Mouse (Mus musculus): ENCODE measurements at regions not wholly inside any gene's neighbourhood (a gene's known extent, or its start where the extent isn't known, plus 50 kb on each side); places are given as distances from the start of the nearest gene placed in this dataset.

DNA sequence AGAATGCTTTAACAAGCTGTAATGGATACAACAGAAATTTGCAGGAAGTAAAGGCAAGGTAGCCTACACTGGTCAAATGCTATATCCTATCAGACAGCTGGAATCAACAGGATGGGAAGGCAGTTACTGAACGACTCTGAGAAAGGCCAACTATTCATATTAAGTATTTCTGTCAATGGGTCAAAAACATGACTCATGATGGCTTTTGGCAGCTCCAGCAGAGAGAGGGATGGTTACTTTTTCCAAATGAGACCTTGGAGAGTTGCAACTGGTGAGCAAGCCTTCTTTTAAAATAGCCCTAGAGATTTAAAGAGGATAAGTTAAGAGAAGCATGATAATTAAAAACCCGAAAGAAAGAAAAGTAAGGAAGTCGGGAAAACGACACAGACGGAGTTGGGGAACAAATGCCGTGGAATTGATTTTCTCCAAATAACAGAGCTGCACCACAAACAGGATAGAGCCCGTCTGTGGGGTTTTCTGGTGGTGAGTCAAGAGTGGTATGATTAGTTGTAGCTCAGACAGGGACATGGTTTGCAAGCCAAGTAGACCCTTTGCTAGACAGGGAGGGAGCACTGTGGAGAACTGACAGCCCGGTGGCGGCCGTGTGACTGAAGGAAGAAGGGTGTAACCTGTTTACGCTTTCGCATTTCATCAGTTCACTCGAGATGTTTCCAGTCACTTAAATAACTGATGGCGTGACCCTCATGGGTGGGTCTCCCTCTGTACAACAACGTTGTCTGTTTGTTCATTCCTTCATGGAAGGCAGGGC is 3638.1 kb upstream of the Gm7489 start:
- DNase-seq (ENCODE audit: low spot score in 2 of 2), result no peak

GRCm38 (mm10) chr15:50260057-50260456 is 3624.6 kb upstream of the Gm7489 start:
- no peak for DNase-seq (ENCODE audit: low spot score in 2 of 2)

GRCm38 (mm10) chr15:50261245-50261872 is 3623.3 kb upstream of the Gm7489 start:
- peak; percentile 42 to 83 for DNase-seq (ENCODE audit: low spot score in 2 of 2)

GRCm38 (mm10) chr15:50267542-50267941 is 3617.2 kb upstream of the Gm7489 start:
- DNase-seq (ENCODE audit: low spot score in 2 of 2), result no peak

GRCm38 (mm10) chr15:50271646-50272045 is 3613.1 kb upstream of the Gm7489 start:
- DNase-seq (ENCODE audit: low spot score in 2 of 2), result no peak

- no peak for DNase-seq (ENCODE audit: low spot score in 2 of 2)
Measured at GRCm38 (mm10) chr15:50282576-50282975, 3602.1 kb upstream of the Gm7489 start.

- DNase-seq (ENCODE audit: low spot score in 2 of 2), result no peak
Measured at GRCm38 (mm10) chr15:50283491-50283890, 3601.2 kb upstream of the Gm7489 start.

GRCm38 (mm10) chr15:50301831-50302230 is 3582.9 kb upstream of the Gm7489 start:
- DNase-seq (ENCODE audit: low spot score in 2 of 2), result no peak

GRCm38 (mm10) chr15:50304085-50304484 is 3580.6 kb upstream of the Gm7489 start:
- DNase-seq (ENCODE audit: low spot score in 2 of 2), result no peak

GRCm38 (mm10) chr15:50320796-50321195 is 3563.9 kb upstream of the Gm7489 start:
- DNase-seq (ENCODE audit: low spot score in 2 of 2), result peak in 1 of 2 experiments; percentile 9

GRCm38 (mm10) chr15:50345536-50345935 is 3539.2 kb upstream of the Gm7489 start:
- no peak for DNase-seq (ENCODE audit: low spot score in 2 of 2)

DNA sequence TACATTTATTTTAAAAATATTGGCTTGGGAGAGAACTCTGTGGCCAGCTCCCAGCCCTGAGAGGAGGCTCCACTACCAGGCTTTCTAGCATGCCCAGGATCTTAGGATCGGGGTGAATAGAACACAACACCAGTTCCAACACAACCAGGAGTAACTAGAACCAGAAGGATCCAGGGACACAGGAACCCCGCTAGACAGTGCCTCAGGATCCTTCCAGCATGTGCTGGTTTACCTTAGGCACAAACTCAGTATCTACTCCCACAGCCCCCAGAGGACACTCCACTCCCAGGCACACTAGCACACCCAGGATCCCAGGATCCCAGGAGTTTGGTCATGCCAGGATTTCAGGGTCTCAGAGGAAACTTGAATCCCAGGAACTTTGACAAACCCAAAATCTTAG is 3537.8 kb upstream of the Gm7489 start:
- DNase-seq (ENCODE audit: low spot score in 2 of 2), result no peak

DNA sequence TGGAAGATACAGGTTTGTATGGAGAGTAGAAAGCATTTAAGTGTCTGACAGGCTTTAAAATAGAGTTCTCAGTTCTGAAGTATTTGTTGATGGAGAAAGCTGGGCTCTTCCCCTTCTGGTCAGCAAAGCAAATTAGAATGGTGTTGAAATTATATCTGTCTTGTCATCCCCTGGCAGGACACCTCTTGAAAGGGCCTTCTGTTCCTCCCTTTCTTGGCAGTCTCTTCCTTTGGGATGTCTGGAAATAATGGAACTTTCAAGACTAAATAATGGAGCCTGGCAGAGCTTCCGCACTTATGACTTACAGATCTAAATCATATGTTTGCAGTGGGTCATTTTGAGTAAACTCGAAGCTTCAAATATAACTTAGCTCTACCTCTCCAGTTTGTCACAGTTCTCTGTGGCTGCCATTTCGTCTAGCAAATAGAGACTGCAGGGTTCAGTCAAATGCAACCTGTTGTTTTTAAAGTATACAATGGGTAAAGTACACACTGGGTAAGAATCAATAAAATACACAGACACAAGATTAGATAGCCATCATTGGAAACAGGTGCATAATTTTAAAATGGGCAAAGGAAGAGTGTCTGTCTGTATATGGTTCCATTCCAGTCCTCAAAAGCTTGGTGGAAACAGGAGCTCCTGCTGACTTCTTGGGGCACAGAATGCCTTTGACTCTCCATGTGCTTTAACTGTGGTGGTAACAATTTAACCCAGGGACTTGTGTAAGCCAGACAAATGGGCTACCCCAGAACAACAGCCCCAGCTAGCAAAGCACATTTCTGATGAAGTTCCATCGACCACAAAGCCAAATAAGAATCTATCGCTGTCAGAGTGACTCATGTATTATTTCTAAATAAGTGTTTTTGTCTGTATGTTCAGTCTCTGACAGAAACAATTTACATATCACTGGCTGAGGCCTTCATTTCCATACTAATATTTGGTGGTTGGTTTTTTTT is 3524.4 kb upstream of the Gm7489 start:
- DNase-seq (ENCODE audit: low spot score in 2 of 2), result no peak

DNA sequence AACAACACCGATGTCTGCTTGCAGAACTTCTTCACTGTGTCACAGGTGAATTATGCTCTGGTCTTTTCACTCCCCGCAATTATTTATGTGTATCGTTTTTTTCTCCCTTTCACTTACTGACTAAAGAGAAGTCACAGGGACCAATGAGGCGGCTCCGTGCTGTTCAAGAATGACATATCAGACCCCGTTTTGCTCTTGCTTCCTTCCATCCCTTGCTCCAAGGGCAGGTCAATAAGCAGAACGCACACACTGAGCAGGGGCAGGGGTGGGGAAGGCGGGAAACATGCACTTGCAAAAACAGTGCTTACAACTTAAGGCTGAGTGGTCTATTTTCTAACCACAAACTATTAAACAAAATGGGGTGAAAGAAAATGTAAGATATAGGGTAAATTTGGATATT is 3523.4 kb upstream of the Gm7489 start:
- DNase-seq (ENCODE audit: low spot score in 2 of 2), result no peak

GRCm38 (mm10) chr15:50361751-50362507 is 3522.8 kb upstream of the Gm7489 start:
- no peak for DNase-seq (ENCODE audit: low spot score in 2 of 2)

DNA sequence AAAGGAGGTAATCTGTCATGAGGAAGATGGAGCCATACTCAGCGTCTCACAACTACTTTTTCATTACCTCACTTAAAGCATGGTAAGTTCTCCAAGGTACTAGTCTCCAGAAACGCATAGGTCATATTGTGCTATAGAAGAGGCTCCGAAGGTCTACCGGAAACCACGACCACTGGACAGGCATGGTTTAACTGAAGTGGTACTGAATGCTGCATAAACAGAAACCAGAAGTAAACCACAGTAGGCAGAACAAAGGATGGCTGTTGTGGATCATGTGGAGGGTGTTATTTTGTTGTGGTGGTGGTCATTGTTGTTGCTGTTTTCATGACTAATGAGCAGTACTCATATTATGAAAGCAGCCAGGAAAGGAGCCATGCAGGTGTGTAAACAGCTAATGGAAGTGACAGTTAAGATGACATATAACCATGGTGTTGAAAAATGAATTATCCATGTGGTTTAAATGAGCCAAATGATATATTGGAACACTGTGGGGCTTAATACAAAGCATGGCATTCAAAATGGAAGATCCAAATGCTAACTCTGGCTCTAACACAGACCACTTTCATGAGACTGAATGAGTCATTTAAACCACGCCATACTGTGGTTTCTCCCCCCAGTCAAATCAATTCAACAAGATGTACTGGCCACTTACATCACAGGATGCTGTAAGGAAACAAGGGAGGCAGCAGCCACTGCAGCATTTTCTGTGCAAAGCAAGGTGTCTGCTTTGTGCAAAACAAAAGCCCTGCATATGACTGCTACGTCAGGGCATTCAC is 3484.5 kb upstream of the Gm7489 start:
- DNase-seq (ENCODE audit: low spot score in 2 of 2), result no peak

- no peak for DNase-seq (ENCODE audit: low spot score in 2 of 2)
Measured at GRCm38 (mm10) chr15:50401386-50401785, 3483.3 kb upstream of the Gm7489 start.

DNA sequence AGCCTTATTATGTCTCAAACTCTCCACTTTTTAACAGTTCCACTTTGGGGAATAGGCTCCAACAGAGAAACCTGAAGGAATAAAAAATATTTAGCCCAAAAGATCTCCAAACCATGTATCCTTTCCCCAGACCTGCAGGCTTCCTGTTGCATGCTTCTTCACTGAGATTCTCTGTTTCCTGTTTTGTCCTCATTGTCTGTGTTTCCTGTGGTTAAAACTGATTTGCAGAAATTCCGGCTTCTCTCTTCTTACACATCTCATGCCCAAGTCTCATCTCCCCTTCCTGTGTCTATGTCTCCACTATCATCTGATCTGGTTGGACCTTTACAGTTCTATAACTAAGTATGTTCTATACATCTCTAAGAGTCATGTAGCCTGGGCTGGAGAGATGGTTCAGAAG is 3482.2 kb upstream of the Gm7489 start:
- DNase-seq (ENCODE audit: low spot score in 2 of 2), result no peak

DNA sequence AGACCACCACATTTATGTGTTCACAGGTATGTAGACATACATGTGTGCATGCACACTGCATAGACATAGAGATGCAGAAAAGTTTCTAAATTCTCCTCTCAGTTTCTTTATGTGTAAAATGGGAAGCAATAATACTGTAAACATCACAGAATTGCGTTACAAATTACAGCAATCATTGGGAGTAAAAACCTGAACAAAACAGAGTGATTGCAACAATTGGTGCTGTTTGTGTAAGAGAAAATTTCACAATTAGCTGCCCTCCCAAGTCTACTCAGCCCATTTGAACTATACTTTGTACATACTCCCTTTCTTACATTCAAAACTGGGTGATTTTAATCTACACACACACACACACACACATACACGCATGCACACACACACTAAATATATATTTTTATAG is 3480.8 kb upstream of the Gm7489 start:
- DNase-seq (ENCODE audit: low spot score in 2 of 2), result no peak

GRCm38 (mm10) chr15:50408985-50409384 is 3475.7 kb upstream of the Gm7489 start:
- no peak for DNase-seq (ENCODE audit: low spot score in 2 of 2)

Data from layer of hippocampus, adult 18-20 months (tissue).